Mouse (Mus musculus): Measurements from ENCODE around the gene Klhl36. TPM values are rescaled to one million over a fixed set of nuclear protein-coding genes. Genes with fewer than 3 reads are reported as not detected.
A peak's percentile ranks its signal among the peaks of the same experiment; 100 is the strongest.

The Klhl36 gene
- polyA plus RNA-seq, 1 experiment from 2014 or later = 11.8 TPM

GRCm38 (mm10) chr8:119901349-119901748 lies 39.3 kb downstream of the Klhl36 start:
- 52% methylated on average over 3 of the region's 3 CpGs for WGBS
- H3K27ac ChIP-seq (ENCODE audit: low read depth) = no peak overlapping the region
- no peaks in the 10 kb centered on the region for H3K9me3 ChIP-seq (ENCODE audit: low read depth, low read length)
- no peaks in the 10 kb centered on the region for H3K4me1 ChIP-seq (ENCODE audit: insufficient read depth)
- no peak for TF ChIP-seq CTCF (IDR thresholded peaks at IDR 0.05; ENCODE audit: low read depth)
- H3K36me3 ChIP-seq (ENCODE audit: insufficient read depth) = no peaks in the 10 kb centered on the region
- peaks cover 13% of the 10 kb centered on the region for H3K27me3 ChIP-seq (ENCODE audit: insufficient read depth, low read length)
- H3K4me3 ChIP-seq (ENCODE audit: low read depth, low read length) = no peak overlapping the region
- H3K4me2 ChIP-seq = no peak overlapping the region
- ATAC-seq (ENCODE audit: insufficient read depth) (no peak), DNase-seq (no peak)
- H3K9ac ChIP-seq = no peak overlapping the region

GRCm38 (mm10) chr8:119901952-119902351 lies 39.9 kb downstream of the Klhl36 start:
- H3K9ac ChIP-seq = no peak overlapping the region
- H3K27me3 ChIP-seq (ENCODE audit: insufficient read depth, low read length) = peaks cover 11% of the 10 kb centered on the region
- no peak overlapping the region for H3K27ac ChIP-seq (ENCODE audit: low read depth)
- no peaks in the 10 kb centered on the region for H3K4me1 ChIP-seq (ENCODE audit: insufficient read depth)
- H3K9me3 ChIP-seq (ENCODE audit: low read depth, low read length) = no peaks in the 10 kb centered on the region
- H3K4me2 ChIP-seq = no peak overlapping the region
- no peak overlapping the region for H3K4me3 ChIP-seq (ENCODE audit: low read depth, low read length)
- no peak for TF ChIP-seq CTCF (IDR thresholded peaks at IDR 0.05; ENCODE audit: low read depth)
- 64% methylated on average over 8 of the region's 8 CpGs for WGBS
- ATAC-seq (ENCODE audit: insufficient read depth) (no peak), DNase-seq (no peak)
- no peaks in the 10 kb centered on the region for H3K36me3 ChIP-seq (ENCODE audit: insufficient read depth)

- no peaks in the 10 kb centered on the region for H3K9me3 ChIP-seq (ENCODE audit: low read depth, low read length)
- DNase-seq (no peak), ATAC-seq (ENCODE audit: insufficient read depth) (no peak)
- H3K4me3 ChIP-seq (ENCODE audit: low read depth, low read length) = no peak overlapping the region
- no peaks in the 10 kb centered on the region for H3K27me3 ChIP-seq (ENCODE audit: insufficient read depth, low read length)
- 30% methylated on average over 12 of the region's 12 CpGs for WGBS
- H3K9ac ChIP-seq = no peak overlapping the region
- no peaks in the 10 kb centered on the region for H3K36me3 ChIP-seq (ENCODE audit: insufficient read depth)
- no peak overlapping the region for H3K27ac ChIP-seq (ENCODE audit: low read depth)
- H3K4me1 ChIP-seq (ENCODE audit: insufficient read depth) = no peaks in the 10 kb centered on the region
- TF ChIP-seq CTCF (IDR thresholded peaks at IDR 0.05; ENCODE audit: low read depth) = no peak
- no peak overlapping the region for H3K4me2 ChIP-seq
Observed at GRCm38 (mm10) chr8:119904323-119904911, 42.4 kb downstream of the Klhl36 start.

- peak within 1 kb of the TSS; percentile 92 for H3K27ac ChIP-seq (ENCODE audit: low read depth)
- no peaks in the 10 kb centered on the region for H3K27me3 ChIP-seq (ENCODE audit: insufficient read depth, low read length)
- 22% methylated on average over 13 of the region's 13 CpGs for WGBS
- H3K4me1 ChIP-seq (ENCODE audit: insufficient read depth) = peaks cover 24% of the 10 kb centered on the region
- peak within 1 kb of the TSS; percentile 79 for H3K4me3 ChIP-seq (ENCODE audit: low read depth, low read length)
- peak within 1 kb of the TSS; percentile 91 for H3K9ac ChIP-seq
- no peak for DNase-seq
- no peak for ATAC-seq (ENCODE audit: insufficient read depth)
- TF ChIP-seq CTCF (IDR thresholded peaks at IDR 0.05; ENCODE audit: low read depth) = no peak
- no peaks in the 10 kb centered on the region for H3K9me3 ChIP-seq (ENCODE audit: low read depth, low read length)
- H3K36me3 ChIP-seq (ENCODE audit: insufficient read depth) = no peaks in the 10 kb centered on the region
- peak within 1 kb of the TSS; percentile 86 for H3K4me2 ChIP-seq
Observed at GRCm38 (mm10) chr8:119909944-119910546, 48.0 kb downstream of the Klhl36 start, which contains the start of gene Usp10. TSS of gene Usp10 (plus strand) at chr8:119910360.

GRCm38 (mm10) chr8:119910547-119911257 lies 48.6 kb downstream of the Klhl36 start, which contains the start of gene Gm20388:
TSS of gene Gm20388 (plus strand) at chr8:119910841.
- H3K4me1 ChIP-seq (ENCODE audit: insufficient read depth) = peaks cover 25% of the 10 kb centered on the region
- TF ChIP-seq CTCF (IDR thresholded peaks at IDR 0.05; ENCODE audit: low read depth) = no peak

GRCm38 (mm10) chr8:119911258-119911962 lies 49.3 kb downstream of the Klhl36 start:
- WGBS = under 1% methylated on average over 30 of the region's 30 CpGs
- ATAC-seq (ENCODE audit: insufficient read depth) = peak; percentile 62

More at GRCm38 (mm10) chr8:119910547-119911257, 48.6 kb downstream of the Klhl36 start, which contains the start of gene Gm20388:
- Histone ChIP-seq H3K4me3 (ENCODE audit: low read depth, low read length) (peak within 1 kb of the TSS; percentile 79), H3K27me3 (ENCODE audit: insufficient read depth, low read length) (no peaks in the 10 kb centered on the region), H3K4me2 (peak within 1 kb of the TSS; percentile 86), H3K36me3 (ENCODE audit: insufficient read depth) (no peaks in the 10 kb centered on the region), H3K27ac (ENCODE audit: low read depth) (peak within 1 kb of the TSS; percentile 92), H3K9me3 (ENCODE audit: low read depth, low read length) (no peaks in the 10 kb centered on the region), H3K9ac (peak within 1 kb of the TSS; percentile 91)
- peak; percentile 95 for DNase-seq
- peak; percentile 94 for ATAC-seq (ENCODE audit: insufficient read depth)
- WGBS = under 1% methylated on average over 95 of the region's 97 CpGs

More at GRCm38 (mm10) chr8:119911258-119911962, 49.3 kb downstream of the Klhl36 start:
- peaks cover 25% of the 10 kb centered on the region for H3K4me1 ChIP-seq (ENCODE audit: insufficient read depth)
- no peak for DNase-seq
- H3K9ac ChIP-seq = peak overlapping the region; percentile 91
- peak overlapping the region; percentile 92 for H3K27ac ChIP-seq (ENCODE audit: low read depth)
- H3K36me3 ChIP-seq (ENCODE audit: insufficient read depth) = no peaks in the 10 kb centered on the region
- H3K4me2 ChIP-seq = peak overlapping the region; percentile 86
- no peaks in the 10 kb centered on the region for H3K27me3 ChIP-seq (ENCODE audit: insufficient read depth, low read length)
- TF ChIP-seq CTCF (IDR thresholded peaks at IDR 0.05; ENCODE audit: low read depth) = no peak
- no peaks in the 10 kb centered on the region for H3K9me3 ChIP-seq (ENCODE audit: low read depth, low read length)
- peak overlapping the region; percentile 79 for H3K4me3 ChIP-seq (ENCODE audit: low read depth, low read length)
